Mouse (Mus musculus): ENCODE data around the gene Kcnj16.

DNA sequence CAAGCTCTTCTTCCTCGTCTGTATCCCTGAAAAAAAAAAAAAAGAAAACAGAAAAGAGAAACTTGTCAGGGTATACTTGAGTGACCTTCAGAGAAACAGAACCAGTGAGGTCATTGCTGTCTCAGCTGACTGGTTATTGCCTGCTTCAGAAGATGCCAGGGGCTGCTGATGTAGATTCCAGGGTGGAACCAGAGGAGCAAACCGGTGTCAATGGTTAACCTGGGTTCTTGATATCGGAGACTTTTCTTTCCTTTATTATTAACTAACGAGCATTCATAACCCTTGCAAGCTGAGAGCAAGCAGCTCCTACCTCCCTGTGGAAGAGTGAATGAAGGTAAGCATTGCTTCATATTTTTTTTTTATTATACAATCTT is at the start of gene Kcnj16:
- TF ChIP-seq CTCF (IDR thresholded peaks at IDR 0.05; ENCODE audit: extremely low read depth, insufficient read length, insufficient replicate concordance, low read depth, low read length) (no peak), POLR2A (IDR thresholded peaks at IDR 0.05; ENCODE audit: low read depth, low read length) (no peak)
